7 mouse cellular contexts compared by ENCODE assay signal in genomic region chr6:70709338-70710055, GRCm38 (mm10).
DNase-seq lines count a peak whose midpoint lies in the region; ATAC-seq and TF ChIP-seq lines count a peak whose summit lies in the region.

No protein-coding gene starts in this region.

- no peaks in the 10 kb centered on the region for H3K9me3 ChIP-seq in heart, embryonic 13.5 days
- no peaks in the 10 kb centered on the region for H3K9me3 ChIP-seq in kidney, embryonic 16.5 days (ENCODE audit: low read length)
- H3K9me3 ChIP-seq in lung, embryonic 16.5 days (ENCODE audit: control insufficient read depth, low read length) = no peaks in the 10 kb centered on the region

- H3K36me3 ChIP-seq in heart, embryonic 13.5 days = no peaks in the 10 kb centered on the region
- no peaks in the 10 kb centered on the region for H3K36me3 ChIP-seq in kidney, embryonic 16.5 days (ENCODE audit: insufficient read depth, low read length)
- H3K36me3 ChIP-seq in lung, embryonic 16.5 days (ENCODE audit: control insufficient read depth, insufficient read depth, low read length) = no peaks in the 10 kb centered on the region

- no peaks in the 10 kb centered on the region for H3K27me3 ChIP-seq in heart, embryonic 13.5 days (replicated peaks)
- H3K27me3 ChIP-seq in kidney, embryonic 16.5 days (ENCODE audit: insufficient read depth, low read length) = no peaks in the 10 kb centered on the region
- no peaks in the 10 kb centered on the region for H3K27me3 ChIP-seq in lung, embryonic 16.5 days (ENCODE audit: control insufficient read depth, insufficient read depth, low read depth, low read length)

- TF ChIP-seq CTCF in cortical plate, adult 2 months (IDR thresholded peaks at IDR 0.05; ENCODE audit: extremely low read depth, insufficient read depth, low read length) = peak; percentile 81

- peak; percentile 31; the same call in 1 of the 2 replicates for ATAC-seq in heart, embryonic 13.5 days (ENCODE audit: extremely low read depth, insufficient number of reproducible peaks, low FRiP score, low TSS enrichment)
- ATAC-seq in kidney, embryonic 16.5 days (ENCODE audit: low FRiP score, low TSS enrichment) = peak; percentile 90
- ATAC-seq in lung, embryonic 16.5 days (ENCODE audit: low read depth) = peak; percentile 69
- peak; percentile 89 for ATAC-seq in neutrophil, adult 5-6 weeks (ENCODE audit: extremely low read depth, insufficient number of reproducible peaks, low FRiP score, poor library complexity, severe bottlenecking)

- no peaks in the 10 kb centered on the region for H3K4me1 ChIP-seq in cortical plate, adult 2 months (ENCODE audit: control insufficient read depth, insufficient read depth, low read length)
- H3K4me1 ChIP-seq in heart, embryonic 13.5 days = peaks cover 9% of the 10 kb centered on the region
- H3K4me1 ChIP-seq in kidney, embryonic 16.5 days (ENCODE audit: insufficient read depth, low read length) = 0 out of 2 replicates have a peak, but pooled peaks cover 3% of the 10 kb centered on the region
- no peaks in the 10 kb centered on the region for H3K4me1 ChIP-seq in lung, embryonic 16.5 days (replicated peaks; ENCODE audit: control insufficient read depth, insufficient read depth, low read length)

- no peak for TF ChIP-seq POLR2A in cortical plate, adult 2 months (IDR thresholded peaks at IDR 0.05; ENCODE audit: extremely low read depth, insufficient read depth, low read length)

- no peak overlapping the region for H3K4me3 ChIP-seq in cortical plate, adult 2 months (ENCODE audit: insufficient read depth, low read length)
- H3K4me3 ChIP-seq in heart, embryonic 13.5 days = no peak overlapping the region
- 0 out of 2 replicates have a peak overlapping the region, but pooled peaks have one; percentile 13 for H3K4me3 ChIP-seq in kidney, embryonic 16.5 days (ENCODE audit: low read length)
- H3K4me3 ChIP-seq in lung, embryonic 16.5 days (ENCODE audit: low read length) = no peak overlapping the region

- DNase-seq in CD8-positive naive resting alpha-beta T cell, adult 2 months (ENCODE audit: low read depth in 2 of 2, low spot score in 2 of 2) = peak; percentile 3 to 11
- DNase-seq in NIH3T3 (ENCODE audit: low read depth) = peak; percentile 72

- no peak overlapping the region for H3K9ac ChIP-seq in heart, embryonic 13.5 days
- no peak overlapping the region for H3K9ac ChIP-seq in kidney, embryonic 16.5 days (replicated peaks; ENCODE audit: low read length)
- no peak overlapping the region for H3K9ac ChIP-seq in lung, embryonic 16.5 days (ENCODE audit: low read length)

- no peak overlapping the region for H3K27ac ChIP-seq in cortical plate, adult 2 months (ENCODE audit: insufficient read depth, low read length)
- no peak overlapping the region for H3K27ac ChIP-seq in heart, embryonic 13.5 days (replicated peaks)
- H3K27ac ChIP-seq in kidney, embryonic 16.5 days (ENCODE audit: low read length) = no peak overlapping the region
- H3K27ac ChIP-seq in lung, embryonic 16.5 days (ENCODE audit: low read length) = no peak overlapping the region

- peak overlapping the region; percentile 54 for H3K4me2 ChIP-seq in heart, embryonic 13.5 days
- peak overlapping the region; percentile 32 for H3K4me2 ChIP-seq in kidney, embryonic 16.5 days (replicated peaks; ENCODE audit: low read depth, low read length)
- 0 out of 2 replicates have a peak overlapping the region, but pooled peaks have one; percentile 23 for H3K4me2 ChIP-seq in lung, embryonic 16.5 days (ENCODE audit: low read depth, low read length)

- 13% methylated on average over 7 of the region's 7 CpGs for WGBS in heart, embryonic 13.5 days
- WGBS in kidney, embryonic 16.5 days = 7% methylated on average over 7 of the region's 7 CpGs
- WGBS in lung, embryonic 16.5 days = 13% methylated on average over 7 of the region's 7 CpGs

Comparison
In these comparisons a context has a peak if more than half of its experiments do, and no peak if none do; other contexts are left out.
1. ATAC-seq: peak in every context shown above with its lines; median percentile 90 in kidney, embryonic 16.5 days; 89 in neutrophil, adult 5-6 weeks; 69 in lung, embryonic 16.5 days; 31 in heart, embryonic 13.5 days.